Mouse (Mus musculus) G1E (cell line): ENCODE measurements around the gene Ramp2.

Source experiments
- CTCF ChIP-seq: IDR thresholded peaks from 2 replicates; pipeline ENCODE4 v1.5.1; 2012; ENCODE audit warnings: low read depth, low read length, inconsistent platforms, mixed read lengths
- GATA1 ChIP-seq: IDR thresholded peaks from 2 replicates; pipeline ENCODE4 v1.6.1; 2012; ENCODE audit warnings: borderline replicate concordance, low read length, inconsistent platforms, mixed read lengths
- POLR2AphosphoS5 ChIP-seq: IDR thresholded peaks from 2 replicates; pipeline ENCODE4 v1.6.1; 2012; ENCODE audit warnings: low read depth, low read length, inconsistent platforms; ENCODE audit not compliant: insufficient replicate concordance
- TAL1 ChIP-seq: conservative IDR thresholded peaks from 2 replicates; pipeline ENCODE4 v1.6.1; 2012; ENCODE audit warnings: low read depth, low read length, inconsistent platforms, mixed read lengths

GRCm38 (mm10) chr11:101230526-101230925 is 15.3 kb upstream of the Ramp2 start:
- TF ChIP-seq CTCF, result no peak
- TF ChIP-seq POLR2AphosphoS5, result no peak
- no peak for TF ChIP-seq TAL1
- TF ChIP-seq GATA1, result no peak
